Mouse (Mus musculus) hematopoietic stem cell, adult 5-6 weeks (primary cell): Measurements from ENCODE around the gene Car14. TPM values are rescaled to one million over a fixed set of nuclear protein-coding genes. Genes with fewer than 3 reads are reported as not detected.
A peak's percentile ranks its signal among the peaks of the same experiment; 100 is the strongest.
"Not testable (repeated sequence)": the region's sequence is repeated elsewhere in the genome, so short reads cannot be mapped to it uniquely, and the experiment has no call there.

ENCODE experiments used
- ATAC-seq, 2 experiments: fragments of 125-278 bp in 1 of 2; replicated peaks in 1 of 2; 2 replicates each; pipeline ENCODE4 v1.8.0; 2016 to 2017; ENCODE audit warnings: inconsistent platforms in 2 of 2, mild to moderate bottlenecking in 2 of 2, moderate number of reproducible peaks in 2 of 2, low read depth in 1 of 2, moderate TSS enrichment in 1 of 2; ENCODE audit not compliant: low FRiP score in 2 of 2, poor library complexity in 2 of 2, severe bottlenecking in 2 of 2, insufficient read depth in 1 of 2, low TSS enrichment in 1 of 2
- total RNA-seq: library from RNA; stranded (forward); fragments of 172-1452, 232-1000 nt; gene quantifications from 2 replicates; pipeline ENCODE4 v1.2.3, GENCODE M21; 2017

Car14 gene
- total RNA-seq, 1 experiment from 2014 or later: not detected

GRCm38 (mm10) chr3:95872048-95872447 lies 32.4 kb downstream of the Car14 start:
- no peak for ATAC-seq

GRCm38 (mm10) chr3:95871392-95871867 lies 33.1 kb downstream of the Car14 start, which contains the start of gene Mrps21:
Gene Mrps21, minus strand, starts transcription at chr3:95871519.
- peak; percentile 90 to 97 for ATAC-seq

GRCm38 (mm10) chr3:95870976-95871375 lies 33.5 kb downstream of the Car14 start:
- ATAC-seq: no peak

- ATAC-seq: no peak
Measured at GRCm38 (mm10) chr3:95867408-95867807, 37.1 kb downstream of the Car14 start.

GRCm38 (mm10) chr3:95866071-95866470 lies 38.4 kb downstream of the Car14 start:
- ATAC-seq: no peak

- ATAC-seq: no peak
Measured at GRCm38 (mm10) chr3:95865571-95865970, 38.9 kb downstream of the Car14 start.

GRCm38 (mm10) chr3:95865050-95865449 lies 39.4 kb downstream of the Car14 start:
- no peak for ATAC-seq

- ATAC-seq: no peak
Measured at GRCm38 (mm10) chr3:95863578-95863977, 40.9 kb downstream of the Car14 start.

- ATAC-seq: peak; percentile 88 to 92
Measured at GRCm38 (mm10) chr3:95861796-95862195, 42.7 kb downstream of the Car14 start.

GRCm38 (mm10) chr3:95861216-95861615 lies 43.3 kb downstream of the Car14 start:
- no peak for ATAC-seq

- ATAC-seq: no peak
Measured at GRCm38 (mm10) chr3:95860323-95860722, 44.2 kb downstream of the Car14 start.

- not testable (repeated sequence) for ATAC-seq
Measured at GRCm38 (mm10) chr3:95858278-95858677, 46.2 kb downstream of the Car14 start.

GRCm38 (mm10) chr3:95857050-95857449 lies 47.4 kb downstream of the Car14 start:
- not testable (repeated sequence) for ATAC-seq

GRCm38 (mm10) chr3:95856115-95856514 lies 48.4 kb downstream of the Car14 start:
- no peak for ATAC-seq

- ATAC-seq: peak; percentile 92 to 98
Measured at GRCm38 (mm10) chr3:95855502-95856089, 48.9 kb downstream of the Car14 start, which contains the start of gene Prpf3. Gene Prpf3, minus strand, starts transcription at chr3:95855885.

- ATAC-seq: no peak
Measured at GRCm38 (mm10) chr3:95851317-95851716, 53.2 kb downstream of the Car14 start.

GRCm38 (mm10) chr3:95850611-95851010 lies 53.9 kb downstream of the Car14 start:
- ATAC-seq: no peak
